Mouse (Mus musculus): ENCODE measurements around the gene Col26a1. TPM values are rescaled to one million over a fixed set of nuclear protein-coding genes. Genes with fewer than 3 reads are reported as not detected.

Col26a1 gene
- total RNA-seq, 2 experiments from 2014 or later, result 2.7 to 3.3 TPM

- H3K27ac ChIP-seq, result no peak overlapping the region
- no peak overlapping the region for H3K4me3 ChIP-seq
- no peak for DNase-seq (ENCODE audit: low spot score in 2 of 2)
- TF ChIP-seq CTCF (conservative IDR thresholded peaks at IDR 0.05), result peak; percentile 70
Observed at GRCm38 (mm10) chr5:136905630-136906029, 22.6 kb upstream of the Col26a1 start.

- no peak overlapping the region for H3K27ac ChIP-seq
- H3K4me3 ChIP-seq, result no peak overlapping the region
- TF ChIP-seq CTCF (conservative IDR thresholded peaks at IDR 0.05), result no peak
- DNase-seq (ENCODE audit: low spot score in 2 of 2), result no peak
Observed at GRCm38 (mm10) chr5:136904621-136905020, 21.6 kb upstream of the Col26a1 start.

- H3K27ac ChIP-seq, result no peak overlapping the region
- no peak overlapping the region for H3K4me3 ChIP-seq
- TF ChIP-seq CTCF (conservative IDR thresholded peaks at IDR 0.05), result peak; percentile 47
- DNase-seq (ENCODE audit: low spot score in 2 of 2), result no peak
Observed at GRCm38 (mm10) chr5:136895529-136895963, 12.5 kb upstream of the Col26a1 start.

- Histone ChIP-seq H3K4me3 (no peak overlapping the region), H3K27ac (no peak overlapping the region)
- DNase-seq (ENCODE audit: low spot score in 2 of 2), result no peak
- TF ChIP-seq CTCF (conservative IDR thresholded peaks at IDR 0.05), result no peak
Observed at GRCm38 (mm10) chr5:136894840-136895528, 12.0 kb upstream of the Col26a1 start.

GRCm38 (mm10) chr5:136888539-136889355 lies 5.7 kb upstream of the Col26a1 start:
- no peak for TF ChIP-seq CTCF (conservative IDR thresholded peaks at IDR 0.05)
- H3K27ac ChIP-seq, result no peak overlapping the region
- H3K4me3 ChIP-seq, result no peak overlapping the region
- DNase-seq (ENCODE audit: low spot score in 2 of 2), result no peak

GRCm38 (mm10) chr5:136886957-136887356 lies 3.9 kb upstream of the Col26a1 start:
- H3K4me3 ChIP-seq, result no peak overlapping the region
- no peak overlapping the region for H3K27ac ChIP-seq
- no peak for TF ChIP-seq CTCF (conservative IDR thresholded peaks at IDR 0.05)
- DNase-seq (ENCODE audit: low spot score in 2 of 2), result no peak

GRCm38 (mm10) chr5:136882055-136882787 lies 788 bp downstream of the Col26a1 start:
- peak overlapping the region; percentile 45; the same call in 1 of the 2 replicates for H3K4me3 ChIP-seq
- no peak for DNase-seq (ENCODE audit: low spot score in 2 of 2)

GRCm38 (mm10) chr5:136881380-136882009 lies 1.5 kb downstream of the Col26a1 start:
- TF ChIP-seq CTCF (conservative IDR thresholded peaks at IDR 0.05), result peak; percentile 99
- Histone ChIP-seq H3K27ac (no peak overlapping the region), H3K4me3 (peak overlapping the region; percentile 45)
- peak; percentile 62 to 85 for DNase-seq (ENCODE audit: low spot score in 2 of 2)

More at GRCm38 (mm10) chr5:136882055-136882787, 788 bp downstream of the Col26a1 start:
- no peak for TF ChIP-seq CTCF (conservative IDR thresholded peaks at IDR 0.05)
- peak overlapping the region; percentile 10; the same call in 1 of the 2 replicates for H3K27ac ChIP-seq

GRCm38 (mm10) chr5:136880101-136880500 lies 2.9 kb downstream of the Col26a1 start:
- Histone ChIP-seq H3K4me3 (no peak overlapping the region), H3K27ac (no peak overlapping the region)
- no peak for DNase-seq (ENCODE audit: low spot score in 2 of 2)
- no peak for TF ChIP-seq CTCF (conservative IDR thresholded peaks at IDR 0.05)

- H3K4me3 ChIP-seq, result no peak overlapping the region
- TF ChIP-seq CTCF (conservative IDR thresholded peaks at IDR 0.05), result no peak
- no peak overlapping the region for H3K27ac ChIP-seq
- no peak for DNase-seq (ENCODE audit: low spot score in 2 of 2)
Observed at GRCm38 (mm10) chr5:136874271-136874670, 8.7 kb downstream of the Col26a1 start.

GRCm38 (mm10) chr5:136872417-136872816 lies 10.6 kb downstream of the Col26a1 start:
- H3K27ac ChIP-seq, result no peak overlapping the region
- H3K4me3 ChIP-seq, result no peak overlapping the region
- no peak for DNase-seq (ENCODE audit: low spot score in 2 of 2)
- TF ChIP-seq CTCF (conservative IDR thresholded peaks at IDR 0.05), result no peak

GRCm38 (mm10) chr5:136869451-136870114 lies 13.4 kb downstream of the Col26a1 start:
- no peak overlapping the region for H3K27ac ChIP-seq
- no peak for TF ChIP-seq CTCF (conservative IDR thresholded peaks at IDR 0.05)
- no peak overlapping the region for H3K4me3 ChIP-seq
- no peak for DNase-seq (ENCODE audit: low spot score in 2 of 2)
